Mouse (Mus musculus) R1 (cell line): ENCODE data around the gene Slc37a1.

Experiments used
- DNase-seq: peaks from one replicate; pipeline ENCODE4 v3.0.0-alpha.2; 2018; ENCODE audit warnings: low read depth, low spot score

Slc37a1 gene

GRCm38 (mm10) chr17:31349388-31349787 is 62.8 kb downstream of the Slc37a1 start:
- DNase-seq = no peak

GRCm38 (mm10) chr17:31351984-31352383 is 65.4 kb downstream of the Slc37a1 start:
- DNase-seq = peak; percentile 46

DNA sequence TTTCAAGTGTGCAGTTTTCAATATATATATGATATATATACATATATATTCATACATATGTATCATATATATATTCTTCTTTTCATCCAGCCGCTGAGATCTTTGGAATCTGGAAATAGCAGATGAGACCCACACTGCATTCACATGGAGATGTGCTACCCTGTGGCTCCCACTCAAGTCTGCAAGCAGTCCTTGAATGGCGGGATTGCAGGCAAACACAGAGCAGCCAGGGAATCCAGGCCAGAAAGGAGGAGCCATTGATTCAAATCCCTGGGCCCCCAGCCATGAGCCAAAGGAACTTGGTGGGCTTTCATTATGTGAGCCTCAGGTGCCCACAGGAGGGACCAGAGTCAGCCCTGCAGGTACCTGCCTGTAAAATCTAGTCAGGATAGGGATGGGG is 66.7 kb downstream of the Slc37a1 start:
- no peak for DNase-seq

GRCm38 (mm10) chr17:31354684-31355083 is 68.1 kb downstream of the Slc37a1 start:
- DNase-seq = peak; percentile 71

DNA sequence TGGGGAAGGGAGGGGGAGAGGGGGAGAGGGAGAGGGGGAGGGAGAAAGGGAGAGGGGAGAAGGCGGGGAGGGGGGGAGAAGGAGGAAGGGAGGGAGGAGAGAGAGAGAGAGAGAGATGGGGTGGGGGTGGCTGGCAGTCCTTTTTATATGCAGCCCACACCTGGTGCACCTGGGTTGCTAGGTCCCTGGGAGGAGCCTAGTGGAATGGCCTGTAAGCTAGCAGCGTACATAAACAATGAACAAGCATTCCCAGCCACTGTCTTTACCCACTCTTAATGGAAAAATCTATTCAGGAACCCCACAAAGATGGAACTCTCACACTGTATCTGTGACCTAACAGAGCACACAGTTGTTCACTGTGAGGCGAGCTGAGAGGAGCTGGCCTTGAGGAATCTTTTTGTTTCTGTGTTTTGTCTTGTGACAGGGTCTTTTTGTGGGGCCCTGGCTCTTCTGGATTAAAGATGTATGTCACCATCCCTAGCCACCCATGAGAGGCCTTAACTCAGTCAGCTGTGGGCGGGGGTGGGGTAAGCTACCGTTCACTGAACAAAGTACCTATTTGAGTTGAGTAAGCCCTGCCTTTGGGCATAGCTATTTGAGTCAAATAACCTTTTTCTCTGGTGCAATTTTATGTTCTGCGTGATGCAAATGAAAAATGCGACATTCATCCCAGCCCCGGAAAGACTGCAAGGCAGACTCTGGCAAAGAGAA is 69.4 kb downstream of the Slc37a1 start:
- no peak for DNase-seq

GRCm38 (mm10) chr17:31360582-31360981 is 74.0 kb downstream of the Slc37a1 start:
- peak; percentile 62 for DNase-seq

DNA sequence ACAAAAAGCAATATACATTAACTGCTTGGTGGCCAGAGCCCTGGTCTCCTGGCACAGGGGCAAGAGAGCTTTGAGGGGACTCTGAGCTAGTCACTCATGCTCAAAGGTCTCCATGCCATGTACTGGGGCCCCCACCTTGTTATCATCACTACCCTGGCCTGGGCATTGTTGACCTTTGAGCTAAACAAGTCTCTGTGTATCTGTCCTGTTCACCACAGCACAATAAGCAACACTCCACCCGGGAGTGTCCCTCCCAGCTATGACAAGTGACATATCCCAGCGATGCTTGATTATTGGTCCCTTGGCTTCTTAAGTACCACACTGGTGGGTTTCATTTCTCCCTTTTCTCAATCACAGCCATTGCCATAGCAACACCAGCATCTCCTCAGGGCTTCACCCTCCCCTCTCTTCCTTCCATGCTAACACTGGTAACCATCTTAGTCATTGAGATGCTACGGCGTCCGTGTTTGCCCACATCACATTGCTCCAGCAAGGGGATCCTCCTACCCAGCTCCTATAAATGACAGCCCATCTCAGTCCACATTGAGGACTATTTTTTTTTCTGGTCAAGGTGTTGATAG is 79.1 kb downstream of the Slc37a1 start:
- DNase-seq = no peak

- no peak for DNase-seq
Observed at GRCm38 (mm10) chr17:31370221-31370620, 83.6 kb downstream of the Slc37a1 start.

GRCm38 (mm10) chr17:31370931-31371330 is 84.3 kb downstream of the Slc37a1 start:
- DNase-seq = no peak

DNA sequence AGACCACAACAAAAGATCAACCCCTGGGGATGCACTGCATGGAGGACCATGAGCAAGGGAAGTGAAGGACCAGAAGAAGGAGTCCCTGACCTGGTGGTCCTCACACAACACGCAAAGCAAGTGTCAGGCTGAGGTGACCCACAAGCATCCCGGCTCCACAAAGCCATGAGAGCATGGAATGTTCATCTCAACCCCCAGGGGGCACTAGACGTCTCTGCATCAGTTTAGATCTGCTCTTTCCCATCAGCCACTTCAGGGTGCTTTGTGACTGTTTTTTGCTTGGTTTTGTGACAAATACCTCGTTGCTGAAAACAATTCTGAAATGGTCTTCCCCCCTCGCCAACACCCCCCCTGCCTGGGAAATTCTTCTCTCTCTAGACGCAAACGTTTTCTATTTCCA is 91.4 kb downstream of the Slc37a1 start:
- DNase-seq = peak; percentile 79

GRCm38 (mm10) chr17:31378361-31378761 is 91.8 kb downstream of the Slc37a1 start:
- DNase-seq = no peak

GRCm38 (mm10) chr17:31379086-31379485 is 92.5 kb downstream of the Slc37a1 start:
- DNase-seq = peak; percentile 33

GRCm38 (mm10) chr17:31379863-31380262 is 93.3 kb downstream of the Slc37a1 start:
- no peak for DNase-seq

DNA sequence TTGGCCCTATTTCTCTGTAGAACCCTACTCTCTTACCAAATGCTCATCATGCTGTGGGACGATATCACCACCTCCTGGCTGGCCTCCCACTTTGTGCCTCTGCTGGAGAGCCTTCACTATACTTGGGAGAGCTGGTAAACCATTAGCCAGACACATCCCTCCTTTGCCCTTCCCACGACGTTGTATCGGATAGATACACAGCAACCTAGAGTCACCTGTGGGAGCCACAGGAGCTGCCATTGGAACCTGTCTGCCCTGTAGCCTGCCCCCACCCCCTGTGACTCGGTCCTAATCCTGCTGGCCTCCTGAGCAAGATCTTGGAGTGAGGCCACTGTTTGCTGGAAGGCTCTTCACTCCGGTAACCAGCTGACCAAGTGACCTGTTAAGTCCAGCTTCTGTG is 96.7 kb downstream of the Slc37a1 start:
- DNase-seq = no peak

GRCm38 (mm10) chr17:31384968-31385627 is 98.5 kb downstream of the Slc37a1 start:
- DNase-seq = peak; percentile 89

DNA sequence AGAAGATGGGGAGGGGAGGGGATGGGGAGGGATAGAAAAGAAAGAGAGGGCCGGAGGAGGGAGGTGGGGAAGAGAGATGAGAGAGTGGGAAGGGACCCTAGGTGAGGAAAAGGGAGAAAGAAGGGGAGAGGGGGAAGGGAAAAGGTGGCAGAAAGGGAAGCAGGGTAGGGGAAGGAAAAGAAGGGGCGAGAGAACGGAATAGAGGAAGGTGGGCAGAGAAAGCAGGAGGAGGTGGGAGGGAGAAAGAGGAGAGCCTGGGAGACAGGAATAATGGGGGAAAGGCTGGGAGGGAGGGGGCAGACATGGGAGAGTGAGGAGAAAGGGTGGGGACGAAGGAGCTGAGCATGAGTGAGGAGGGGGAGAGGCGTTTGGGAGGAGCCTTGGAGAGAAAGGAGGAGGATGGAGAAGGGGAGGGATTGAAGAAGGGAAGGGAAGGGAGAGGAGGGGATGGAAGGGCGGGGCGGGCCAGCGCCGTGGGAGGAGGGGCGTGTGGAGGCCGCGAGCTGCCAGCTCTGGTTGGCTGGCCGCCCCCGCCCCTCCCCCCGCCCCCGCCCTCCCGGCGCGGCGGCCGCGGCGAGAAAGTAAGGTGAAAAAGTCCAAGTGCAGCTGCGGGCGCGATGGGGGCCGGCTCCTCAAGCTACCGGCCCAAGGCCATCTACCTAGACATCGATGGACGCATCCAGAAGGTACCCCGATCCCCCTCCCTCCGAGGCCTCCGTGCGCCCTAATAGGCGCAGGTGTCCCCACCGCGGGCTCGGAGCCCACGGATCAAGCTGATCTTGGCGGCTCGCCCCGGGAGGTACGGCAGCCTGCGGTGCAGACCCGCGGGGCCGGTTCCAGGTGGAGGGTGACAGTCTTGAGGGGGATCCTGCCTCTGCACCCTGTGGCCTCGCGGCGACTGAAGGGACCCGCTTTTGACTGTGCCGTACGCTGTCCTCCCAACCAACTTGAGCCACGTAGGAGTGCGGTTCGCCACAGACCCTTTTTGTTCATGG is 99.4 kb downstream of the Slc37a1 start, which contains the start of gene Pde9a:
Gene Pde9a (plus strand): TSS at position 540 of the 995 bp plus-strand sequence.
- peak; percentile 93 for DNase-seq

GRCm38 (mm10) chr17:31386766-31387275 is 100.2 kb downstream of the Slc37a1 start:
- no peak for DNase-seq

- DNase-seq = no peak
Observed at GRCm38 (mm10) chr17:31389432-31390050, 102.9 kb downstream of the Slc37a1 start.

- no peak for DNase-seq
Observed at GRCm38 (mm10) chr17:31391462-31391861, 104.9 kb downstream of the Slc37a1 start.

DNA sequence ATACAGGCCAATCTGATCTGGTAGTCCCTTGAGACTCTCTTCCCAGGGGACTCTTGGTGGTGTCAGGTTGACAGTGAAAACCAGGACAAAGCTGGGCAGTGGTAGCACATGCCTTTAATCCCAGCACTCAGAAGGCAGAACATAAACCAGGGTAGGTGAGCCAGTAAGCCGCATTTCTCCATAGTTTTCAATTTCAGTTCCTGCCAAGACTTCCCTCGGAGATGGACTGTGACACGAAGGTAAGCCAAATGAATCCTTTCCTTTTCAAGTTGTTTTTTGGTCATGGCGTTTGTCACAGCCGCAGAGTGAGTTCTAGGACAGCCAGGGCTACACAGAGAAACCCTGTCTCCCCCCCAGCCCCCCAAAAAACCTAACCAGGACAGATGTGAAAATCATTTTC is 105.4 kb downstream of the Slc37a1 start:
- no peak for DNase-seq

DNA sequence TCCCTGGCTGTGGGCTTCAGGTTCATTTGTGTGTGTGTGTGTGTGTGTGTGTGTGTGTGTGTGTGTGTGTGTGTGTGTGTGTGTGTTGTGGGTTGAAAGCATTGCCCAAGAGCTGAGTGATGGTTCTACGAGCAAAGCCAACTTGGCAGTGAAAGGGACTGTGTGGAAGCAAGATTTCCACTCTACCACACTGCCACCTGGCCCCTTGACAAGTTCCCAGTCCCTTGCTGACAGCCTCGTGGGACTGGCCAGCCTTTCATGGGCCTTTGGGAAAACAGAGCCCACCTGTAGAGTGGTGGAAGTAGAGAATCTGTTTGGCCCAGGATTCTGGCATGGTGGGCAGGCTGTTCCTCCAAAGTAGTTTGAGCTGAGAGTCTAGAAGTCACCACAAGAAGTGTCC is 107.2 kb downstream of the Slc37a1 start:
- no peak for DNase-seq
